Comparison of ENCODE assay signal across 8 mouse cellular contexts in genomic region chr3:90465081-90465685, GRCm38 (mm10). TPM values are rescaled to one million over a fixed set of nuclear protein-coding genes. Genes with fewer than 3 reads are reported as not detected.
A peak's percentile ranks its signal among the peaks of the same experiment; 100 is the strongest.
DNase-seq lines count a peak whose midpoint lies in the region; ATAC-seq and TF ChIP-seq lines count a peak whose summit lies in the region.

No protein-coding gene starts in this region.

- H3K4me3 ChIP-seq in heart, embryonic 14.5 days (ENCODE audit: control insufficient read depth in 1 of 2, insufficient read depth in 1 of 2, low read depth in 1 of 2, low read length in 2 of 2): peak overlapping the region; percentile 58 to 60
- peak overlapping the region; percentile 50 for H3K4me3 ChIP-seq in midbrain, embryonic 10.5 days

- no peak for TF ChIP-seq CTCF in brain, embryonic 14.5 days (IDR thresholded peaks at IDR 0.05; ENCODE audit: borderline replicate concordance, extremely low read depth, insufficient read depth, insufficient read length)

- under 1% methylated on average over 69 of the region's 75 CpGs for WGBS in heart, embryonic 14.5 days
- 2% methylated on average over 75 of the region's 75 CpGs for WGBS in midbrain, embryonic 10.5 days

- peak overlapping the region; percentile 93 for H3K4me2 ChIP-seq in heart, embryonic 14.5 days (ENCODE audit: low read length)

- intact Hi-C loops in left cerebral cortex, postnatal 4 days (cut with DNase I): loop anchor here (5.0 kb wide), 2 partner anchors 38 to 53 kb away; no protein-coding TSS in a partner anchor
- intact Hi-C loops in left cerebral cortex, postnatal 25 days (cut with DNase I): loop anchor here (5.0 kb wide), 1 partner anchor 33 kb away; the partner anchor contains the start of gene Ints3

- 0 out of 4 replicates have a peak overlapping the region, but pooled peaks of 1 of the 2 experiments have one; percentile 9 for H3K27ac ChIP-seq in heart, embryonic 14.5 days (replicated peaks in 1 of 2; ENCODE audit: control insufficient read depth in 1 of 2, insufficient read depth in 1 of 2, low read depth in 2 of 2, low read length in 2 of 2)
- no peak overlapping the region; the same call in 1 of the 2 replicates for H3K27ac ChIP-seq in midbrain, embryonic 10.5 days (replicated peaks)

- peak overlapping the region; percentile 73 for H3K9ac ChIP-seq in heart, embryonic 14.5 days (ENCODE audit: low read length)

- TF ChIP-seq POLR2A in brain, embryonic 14.5 days (IDR thresholded peaks at IDR 0.05; ENCODE audit: borderline replicate concordance, extremely low read depth, insufficient read depth, insufficient read length, poor library complexity, severe bottlenecking): no peak

- no peaks in the 10 kb centered on the region for H3K9me3 ChIP-seq in heart, embryonic 14.5 days (ENCODE audit: control insufficient read depth, low read length)
- no peaks in the 10 kb centered on the region for H3K9me3 ChIP-seq in midbrain, embryonic 10.5 days (replicated peaks)

- ATAC-seq in heart, embryonic 14.5 days (ENCODE audit: insufficient number of reproducible peaks, insufficient read depth, low FRiP score, low read depth): peak; percentile 32; the same call in 1 of the 2 replicates
- no peak for ATAC-seq in activated CD4-positive, CD25-positive, alpha-beta regulatory T cell, adult 4 months

- peaks cover 20% of the 10 kb centered on the region for H3K27me3 ChIP-seq in heart, embryonic 14.5 days (ENCODE audit: control insufficient read depth, insufficient read depth, low read length)
- H3K27me3 ChIP-seq in midbrain, embryonic 10.5 days (ENCODE audit: low read depth, poor library complexity, severe bottlenecking): peaks cover 67% of the 10 kb centered on the region

- peak; percentile 23 for DNase-seq in left cerebral cortex, postnatal 4 days
- DNase-seq in left cerebral cortex, postnatal 25 days (ENCODE audit: low spot score in 2 of 2): no peak
- DNase-seq in brain, embryonic 14.5 days (ENCODE audit: low read depth): peak; percentile 39
- DNase-seq in kidney, postnatal 25 days: peak; percentile 23 to 54
- peak; percentile 57 for DNase-seq in midbrain, embryonic 10.5 days (ENCODE audit: low spot score)
- peak; percentile 28 for DNase-seq in thymus, postnatal 14 days

- H3K4me1 ChIP-seq in heart, embryonic 14.5 days (ENCODE audit: control insufficient read depth in 2 of 2, insufficient read depth in 2 of 2, low read length in 2 of 2): peaks cover 4 to 11% of the 10 kb centered on the region in 2 experiments; a peak in 2 of 4 replicates
- peaks cover 22% of the 10 kb centered on the region for H3K4me1 ChIP-seq in midbrain, embryonic 10.5 days

- H3K36me3 ChIP-seq in heart, embryonic 14.5 days (ENCODE audit: control insufficient read depth, insufficient read depth, low read length): no peaks in the 10 kb centered on the region
- no peaks in the 10 kb centered on the region for H3K36me3 ChIP-seq in midbrain, embryonic 10.5 days

RNA-seq across cellular contexts. Expression of gene Npr1, which starts 0.5 kb away (rescaled TPM):
- 1 to 10 TPM; 3.1 to 3.8 TPM for total RNA-seq in left cerebral cortex, postnatal 4 days (2021)
- total RNA-seq in left cerebral cortex, postnatal 25 days (2021): 1 to 10 TPM; 3.0 to 3.1 TPM
- 5.8 and 7.5 TPM in 2 replicates for polyA plus RNA-seq in brain, embryonic 14.5 days (2012; rRNA removed)
- 11.6 and 11.8 TPM in 2 replicates for polyA plus RNA-seq in heart, embryonic 14.5 days (2014; fragmentation: Nextera tagmentation; extraction: Ambion mirVana)
- 2.9 and 3.3 TPM in 2 replicates for polyA plus RNA-seq in midbrain, embryonic 10.5 days (2016; fragmentation: Nextera tagmentation; extraction: Ambion mirVana)
- polyA plus RNA-seq in activated CD4-positive, CD25-positive, alpha-beta regulatory T cell, adult 4 months (2017; shearing (Covaris generic)): not detected

RNA-seq across cellular contexts. Expression of gene Ilf2, which starts 10.7 kb away (rescaled TPM):
- total RNA-seq in left cerebral cortex, postnatal 4 days (2021): 100 to 1,000 TPM; 155 to 161 TPM
- total RNA-seq in left cerebral cortex, postnatal 25 days (2021): 10 to 100 TPM; 81.2 to 84.6 TPM
- 183 TPM in 2 replicates for polyA plus RNA-seq in brain, embryonic 14.5 days (2012; rRNA removed)
- 110 and 112 TPM in 2 replicates for polyA plus RNA-seq in heart, embryonic 14.5 days (2014; fragmentation: Nextera tagmentation; extraction: Ambion mirVana)
- 343 and 346 TPM in 2 replicates for polyA plus RNA-seq in midbrain, embryonic 10.5 days (2016; fragmentation: Nextera tagmentation; extraction: Ambion mirVana)
- polyA plus RNA-seq in activated CD4-positive, CD25-positive, alpha-beta regulatory T cell, adult 4 months (2017; shearing (Covaris generic)): 100 to 1,000 TPM in 1 of 2 experiments, 10 to 100 TPM in 1; 99.7 to 101 TPM

RNA-seq across cellular contexts. Expression of gene Snapin, which starts 25.6 kb away (rescaled TPM):
- total RNA-seq in left cerebral cortex, postnatal 4 days (2021): 10 to 100 TPM; 35.4 to 37.2 TPM
- 10 to 100 TPM; 46.6 to 52.8 TPM for total RNA-seq in left cerebral cortex, postnatal 25 days (2021)
- 45.1 and 54.1 TPM in 2 replicates for polyA plus RNA-seq in brain, embryonic 14.5 days (2012; rRNA removed)
- polyA plus RNA-seq in heart, embryonic 14.5 days (2014; fragmentation: Nextera tagmentation; extraction: Ambion mirVana): 83.8 and 89.3 TPM in 2 replicates
- polyA plus RNA-seq in midbrain, embryonic 10.5 days (2016; fragmentation: Nextera tagmentation; extraction: Ambion mirVana): 65.5 and 75.1 TPM in 2 replicates
- 10 to 100 TPM; 48.3 to 56.3 TPM for polyA plus RNA-seq in activated CD4-positive, CD25-positive, alpha-beta regulatory T cell, adult 4 months (2017; shearing (Covaris generic))

RNA-seq across cellular contexts. Expression of gene Ints3, which starts 31.8 kb away (rescaled TPM):
- 10 to 100 TPM; 71.0 to 73.8 TPM for total RNA-seq in left cerebral cortex, postnatal 4 days (2021)
- 10 to 100 TPM; 64.3 to 70.2 TPM for total RNA-seq in left cerebral cortex, postnatal 25 days (2021)
- polyA plus RNA-seq in brain, embryonic 14.5 days (2012; rRNA removed): 56.0 and 66.1 TPM in 2 replicates
- 21.0 and 22.1 TPM in 2 replicates for polyA plus RNA-seq in heart, embryonic 14.5 days (2014; fragmentation: Nextera tagmentation; extraction: Ambion mirVana)
- polyA plus RNA-seq in midbrain, embryonic 10.5 days (2016; fragmentation: Nextera tagmentation; extraction: Ambion mirVana): 36.2 and 36.9 TPM in 2 replicates
- polyA plus RNA-seq in activated CD4-positive, CD25-positive, alpha-beta regulatory T cell, adult 4 months (2017; shearing (Covaris generic)): 10 to 100 TPM; 13.8 to 17.2 TPM

RNA-seq across cellular contexts. Expression of gene Chtop, which starts 44.1 kb away (rescaled TPM):
- total RNA-seq in left cerebral cortex, postnatal 4 days (2021): 100 to 1,000 TPM; 193 to 199 TPM
- total RNA-seq in left cerebral cortex, postnatal 25 days (2021): 100 to 1,000 TPM; 177 to 179 TPM
- 199 and 209 TPM in 2 replicates for polyA plus RNA-seq in brain, embryonic 14.5 days (2012; rRNA removed)
- 60.2 and 65.7 TPM in 2 replicates for polyA plus RNA-seq in heart, embryonic 14.5 days (2014; fragmentation: Nextera tagmentation; extraction: Ambion mirVana)
- polyA plus RNA-seq in midbrain, embryonic 10.5 days (2016; fragmentation: Nextera tagmentation; extraction: Ambion mirVana): 193 and 205 TPM in 2 replicates
- 10 to 100 TPM; 43.5 to 67.8 TPM for polyA plus RNA-seq in activated CD4-positive, CD25-positive, alpha-beta regulatory T cell, adult 4 months (2017; shearing (Covaris generic))

Comparison
In these comparisons a context has a peak if more than half of its experiments do, and no peak if none do; other contexts are left out.
1. DNase-seq: peak in left cerebral cortex, postnatal 4 days (single experiment), brain, embryonic 14.5 days (single experiment), kidney, postnatal 25 days (2 of 2), midbrain, embryonic 10.5 days (single experiment) and thymus, postnatal 14 days (single experiment); none in left cerebral cortex, postnatal 25 days (0 of 2).